Mouse (Mus musculus) forebrain, embryonic 16.5 days (tissue): ENCODE results near the gene Rab3d. TPM values are rescaled to one million over a fixed set of nuclear protein-coding genes. Genes with fewer than 3 reads are reported as not detected.

Experiments used
- ATAC-seq: fragments of 200-750 bp; cut with Nextera tagmentation; 2 replicates; pipeline ENCODE4 v1.8.0; 2017; ENCODE audit warnings: mild to moderate bottlenecking, moderate library complexity
- H3K27ac ChIP-seq: fragments of 300-500 bp; sonication (generic); 2 replicates; pipeline ENCODE4 v1.5.1; 2014; ENCODE audit warnings: low read length, control low read depth
- H3K27me3 ChIP-seq: fragments of 300-500 bp; sonication (generic); replicated peaks from 2 replicates; pipeline ENCODE4 v1.6.1; 2014; ENCODE audit warnings: low read length; ENCODE audit not compliant: control insufficient read depth, insufficient read depth
- H3K36me3 ChIP-seq: fragments of 300-500 bp; sonication (generic); 2 replicates; pipeline ENCODE4 v1.6.1; 2014; ENCODE audit not compliant: control insufficient read depth, insufficient read depth
- H3K4me1 ChIP-seq: fragments of 300-500 bp; sonication (generic); replicated peaks from 2 replicates; pipeline ENCODE4 v1.6.1; 2014; ENCODE audit warnings: low read length; ENCODE audit not compliant: control insufficient read depth, insufficient read depth
- H3K4me2 ChIP-seq: fragments of 300-500 bp; sonication (generic); 2 replicates; pipeline ENCODE4 v1.6.1; 2014; ENCODE audit warnings: mild to moderate bottlenecking, low read length, control low read depth
- H3K4me3 ChIP-seq: fragments of 300-500 bp; sonication (generic); replicated peaks from 2 replicates; pipeline ENCODE4 v1.5.1; 2014; ENCODE audit warnings: mild to moderate bottlenecking, low read length, control low read depth
- H3K9ac ChIP-seq: fragments of 300-500 bp; sonication (generic); replicated peaks from 2 replicates; pipeline ENCODE4 v1.6.1; 2014; ENCODE audit warnings: low read depth, low read length, control low read depth
- H3K9me3 ChIP-seq: fragments of 300-500 bp; sonication (generic); 2 replicates; pipeline ENCODE4 v1.6.1; 2016; ENCODE audit warnings: low read length; ENCODE audit not compliant: control insufficient read depth
- WGBS: fragments of 180-500 bp; shearing (Covaris S2); extraction: QIAGEN DNeasy Blood & Tissue Kit; methylation state at CpG from one replicate; pipeline ENCODE4 v1.1.7; 2014; 5-methylcytosine and 5-hydroxymethylcytosine counted together
- polyA plus RNA-seq: library from polyadenylated mRNA; unstranded; fragments of >200 nt; fragmentation: Nextera tagmentation; extraction: Ambion mirVana; gene quantifications from 2 replicates; pipeline ENCODE4 v1.2.1, GENCODE M21; 2015

Gene Rab3d
- polyA plus RNA-seq, 1 experiment from 2014 or later, result 37.4 TPM

DNA sequence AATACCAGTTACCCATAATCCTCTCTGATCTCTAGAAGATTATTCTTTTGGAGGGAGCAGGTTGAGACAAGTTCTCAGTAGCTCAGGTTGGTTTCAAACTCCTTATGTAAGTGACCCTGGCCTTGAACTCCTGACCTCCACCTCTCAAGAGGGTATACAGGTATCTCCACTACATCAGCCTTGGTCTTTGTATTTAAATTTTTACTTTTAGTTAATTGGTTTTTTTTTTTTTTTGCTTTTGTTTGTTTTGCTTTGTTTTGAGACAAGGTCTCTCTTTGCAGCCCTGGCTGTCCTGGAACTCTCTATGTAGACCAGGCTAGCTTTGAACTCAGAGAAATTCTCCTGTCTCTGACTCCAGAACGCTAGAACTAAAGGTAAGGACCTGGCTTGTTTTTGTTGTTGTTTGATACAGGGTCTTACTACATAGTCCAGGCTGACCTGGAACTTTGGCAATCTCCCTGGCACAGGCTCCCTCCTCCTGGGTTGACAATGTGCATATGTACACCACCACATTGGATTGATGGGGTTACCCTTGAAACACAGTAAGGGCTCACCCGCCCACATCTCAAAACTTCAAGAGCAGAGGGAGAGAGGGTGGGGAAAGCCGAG, 5.6 kb upstream of the Rab3d start:
- H3K4me2 ChIP-seq, result no peak overlapping the region

DNA sequence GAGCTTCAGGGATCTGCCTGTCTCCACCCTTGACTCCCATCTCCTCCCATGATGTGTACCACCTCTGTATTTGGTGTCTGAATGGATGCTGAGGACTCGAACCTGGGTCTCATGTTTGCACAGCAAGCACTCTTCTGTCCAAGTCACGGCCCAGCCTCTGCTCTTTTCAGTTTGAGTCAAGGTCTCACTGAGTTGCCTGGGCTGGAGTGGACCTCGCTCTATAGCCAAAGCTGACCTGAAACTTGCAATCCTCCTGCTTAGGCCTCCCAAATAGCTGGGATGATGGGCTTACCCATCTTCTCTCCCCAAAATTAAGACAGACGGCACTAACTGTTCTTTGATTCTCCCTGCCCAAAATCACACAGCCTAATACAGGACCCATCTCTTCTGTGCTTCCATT, 5.0 kb upstream of the Rab3d start:
- Histone ChIP-seq H3K4me3 (no peak overlapping the region), H3K4me2 (no peak overlapping the region), H3K9me3 (no peaks in the 10 kb centered on the region), H3K27ac (no peak overlapping the region), H3K9ac (no peak overlapping the region), H3K4me1 (peaks cover 17% of the 10 kb centered on the region), H3K27me3 (no peaks in the 10 kb centered on the region), H3K36me3 (no peaks in the 10 kb centered on the region)
- no peak for ATAC-seq
- WGBS, result 81% methylated on average over 4 of the region's 4 CpGs

More for the DNA sequence above, 5.6 kb upstream of the Rab3d start:
- Histone ChIP-seq H3K4me1 (peaks cover 14% of the 10 kb centered on the region), H3K9me3 (no peaks in the 10 kb centered on the region), H3K27ac (no peak overlapping the region), H3K36me3 (no peaks in the 10 kb centered on the region), H3K9ac (no peak overlapping the region), H3K27me3 (no peaks in the 10 kb centered on the region), H3K4me3 (no peak overlapping the region)
- no peak for ATAC-seq
- 72% methylated on average over 3 of the region's 3 CpGs for WGBS

DNA sequence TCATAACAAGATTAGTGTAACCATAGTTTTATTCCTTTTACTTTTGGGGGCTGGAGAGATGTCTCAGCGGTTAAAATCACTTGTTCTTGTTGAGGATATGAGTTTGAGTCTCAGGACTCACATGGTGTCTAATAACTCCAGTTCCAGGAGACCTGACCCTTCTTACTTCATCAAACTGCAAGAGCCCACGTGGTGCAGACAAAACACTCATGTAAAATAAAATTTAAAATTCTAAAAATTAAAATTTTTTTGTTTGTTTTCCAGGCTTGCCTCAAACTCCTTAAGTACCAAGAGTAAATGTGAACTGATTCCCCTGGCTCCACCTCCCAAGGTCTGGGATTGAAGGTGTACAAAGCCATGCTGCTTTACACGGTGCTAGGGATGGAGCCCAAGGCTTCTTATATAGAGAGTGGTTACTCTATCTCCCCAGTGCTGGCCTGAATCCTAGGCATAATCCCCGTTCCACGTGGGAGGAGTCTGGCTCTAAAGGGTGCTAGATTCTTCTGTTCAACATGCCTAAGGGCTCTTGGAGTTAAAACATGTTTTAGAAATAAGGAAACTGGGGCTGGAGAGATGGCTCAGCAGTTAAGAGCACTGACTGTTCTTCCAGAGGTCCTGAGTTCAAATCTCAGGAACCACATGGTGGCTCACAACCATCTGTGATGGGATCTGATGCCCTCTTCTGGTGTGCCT, 846 bp upstream of the Rab3d start:
- no peaks in the 10 kb centered on the region for H3K27me3 ChIP-seq

DNA sequence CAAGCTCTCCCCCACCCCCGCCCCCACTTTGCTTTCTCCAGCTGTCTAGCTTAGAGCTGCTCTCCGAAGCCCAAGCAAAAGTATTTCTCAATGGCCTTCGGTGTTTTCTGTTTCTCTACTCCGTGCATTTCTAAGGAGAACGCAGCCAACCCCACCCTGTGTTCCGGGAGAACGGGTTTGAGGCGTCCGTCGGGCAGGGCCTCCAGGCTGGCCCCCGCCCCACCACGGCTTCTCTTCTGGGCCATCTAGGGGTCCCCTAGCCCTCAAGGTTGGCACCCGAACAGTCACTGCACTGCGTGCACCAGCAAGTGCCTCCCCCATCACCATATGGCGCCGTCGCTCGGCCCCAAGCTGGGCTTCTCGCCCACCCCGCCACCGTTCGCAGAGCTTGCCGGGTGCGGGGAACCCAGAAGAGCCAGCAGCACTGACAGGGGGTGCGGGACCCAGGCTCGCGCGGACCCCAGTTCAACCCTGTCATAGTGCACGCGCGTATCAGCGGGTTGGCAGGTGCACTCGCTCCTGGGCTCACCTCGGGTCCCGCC, 428 bp downstream of the Rab3d start:
- ATAC-seq, result peak; percentile 86
- Histone ChIP-seq H3K9ac (peak overlapping the region; percentile 79), H3K27ac (peak overlapping the region; percentile 91), H3K36me3 (0 out of 2 replicates have a peak, but pooled peaks cover 2% of the 10 kb centered on the region), H3K4me2 (peak overlapping the region; percentile 81), H3K27me3 (no peaks in the 10 kb centered on the region), H3K4me3 (peak overlapping the region; percentile 57), H3K4me1 (peaks cover 11% of the 10 kb centered on the region), H3K9me3 (no peaks in the 10 kb centered on the region)
- 1% methylated on average over 35 of the region's 35 CpGs for WGBS

More for the DNA sequence above, 846 bp upstream of the Rab3d start:
- Histone ChIP-seq H3K9me3 (no peaks in the 10 kb centered on the region), H3K4me1 (peaks cover 11% of the 10 kb centered on the region), H3K4me3 (peak overlapping the region; percentile 57), H3K9ac (no peak overlapping the region), H3K27ac (peak overlapping the region; percentile 91; the same call in 1 of the 2 replicates), H3K36me3 (no peaks in the 10 kb centered on the region), H3K4me2 (peak overlapping the region; percentile 81)
- WGBS, result 19% methylated on average over 5 of the region's 5 CpGs
- ATAC-seq, result no peak

DNA sequence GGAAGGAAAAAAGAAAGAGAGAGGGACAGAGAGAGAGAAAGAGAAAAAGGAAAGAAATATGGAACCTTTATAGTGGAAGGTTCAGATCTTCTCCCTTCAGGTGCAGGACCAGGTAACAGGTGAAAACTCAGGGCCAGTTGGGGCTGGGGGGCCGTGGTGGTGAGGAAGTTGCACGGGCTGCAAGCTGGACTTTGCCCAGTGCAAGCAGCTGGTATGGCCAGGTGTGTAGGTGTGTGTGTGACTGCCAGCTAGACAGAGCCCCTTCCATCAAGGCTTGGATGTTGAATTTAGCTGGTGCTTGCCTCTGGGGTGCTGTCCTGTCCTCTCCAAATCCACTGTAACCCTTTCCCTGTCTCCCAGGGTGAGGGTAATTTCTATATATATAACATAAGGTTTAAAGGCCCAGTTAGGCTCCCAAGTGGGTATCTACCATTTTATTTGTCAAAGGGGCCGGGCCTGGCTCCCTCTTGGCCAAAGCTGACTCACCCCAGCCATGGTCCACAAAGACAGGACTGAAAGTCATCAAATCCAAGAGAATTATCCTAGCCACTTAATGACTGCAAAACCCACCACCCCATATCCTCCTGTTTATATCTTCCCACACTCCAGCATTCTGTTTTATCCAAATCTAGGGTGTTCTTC, 1.0 kb downstream of the Rab3d start:
- H3K27ac ChIP-seq, result peak overlapping the region; percentile 91
- ATAC-seq, result no peak
- H3K9me3 ChIP-seq, result no peaks in the 10 kb centered on the region

DNA sequence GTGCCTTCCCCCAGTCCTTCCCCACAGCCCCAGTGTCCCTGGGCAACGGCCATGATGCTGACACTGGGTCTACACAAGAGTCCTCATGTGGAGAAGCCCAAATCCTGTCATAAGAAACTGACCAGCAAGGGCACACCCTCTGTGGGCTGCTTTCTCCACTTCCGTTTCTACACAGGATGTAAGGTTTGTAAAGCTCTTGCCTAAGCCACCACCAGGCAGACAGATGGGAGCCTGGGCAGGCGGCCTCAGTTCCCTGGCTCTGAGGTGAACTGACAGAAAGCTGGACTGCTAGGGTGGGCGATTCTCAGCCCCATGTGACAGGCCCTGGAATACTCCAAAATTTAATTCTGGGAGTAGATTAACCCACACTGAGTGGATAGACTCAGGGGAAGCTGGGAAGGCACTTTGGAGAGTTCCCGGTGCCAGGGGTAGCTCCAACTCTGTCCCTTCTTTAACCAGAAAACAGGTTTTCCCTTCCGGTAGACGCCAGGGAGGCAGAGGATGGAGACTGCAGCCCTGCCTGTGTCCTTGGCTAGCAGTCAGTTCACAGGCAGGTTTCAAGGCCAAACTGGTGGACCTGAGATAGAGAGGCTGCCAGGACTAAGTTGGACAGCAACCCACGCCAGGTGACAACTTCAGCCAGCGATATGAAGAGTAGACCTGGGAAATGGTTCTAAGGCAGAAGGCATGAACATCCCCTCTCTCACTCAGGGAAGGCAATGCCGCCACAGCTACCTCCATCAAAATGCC, 8.3 kb downstream of the Rab3d start:
- H3K4me1 ChIP-seq, result no peaks in the 10 kb centered on the region
- no peak overlapping the region for H3K4me3 ChIP-seq
- no peak for ATAC-seq
- H3K4me2 ChIP-seq, result no peak overlapping the region
- H3K36me3 ChIP-seq, result 0 out of 2 replicates have a peak, but pooled peaks cover 4% of the 10 kb centered on the region
- no peaks in the 10 kb centered on the region for H3K9me3 ChIP-seq
- H3K9ac ChIP-seq, result no peak overlapping the region
- WGBS, result 85% methylated on average over 10 of the region's 10 CpGs
- no peaks in the 10 kb centered on the region for H3K27me3 ChIP-seq
- no peak overlapping the region for H3K27ac ChIP-seq

More for the DNA sequence above, 1.0 kb downstream of the Rab3d start:
- H3K27me3 ChIP-seq, result no peaks in the 10 kb centered on the region
- WGBS, result 63% methylated on average over 3 of the region's 3 CpGs
- H3K4me3 ChIP-seq, result peak overlapping the region; percentile 57
- H3K4me2 ChIP-seq, result peak overlapping the region; percentile 81
- 0 out of 2 replicates have a peak, but pooled peaks cover 2% of the 10 kb centered on the region for H3K36me3 ChIP-seq
- H3K9ac ChIP-seq, result peak overlapping the region; percentile 79
- H3K4me1 ChIP-seq, result peaks cover 11% of the 10 kb centered on the region

DNA sequence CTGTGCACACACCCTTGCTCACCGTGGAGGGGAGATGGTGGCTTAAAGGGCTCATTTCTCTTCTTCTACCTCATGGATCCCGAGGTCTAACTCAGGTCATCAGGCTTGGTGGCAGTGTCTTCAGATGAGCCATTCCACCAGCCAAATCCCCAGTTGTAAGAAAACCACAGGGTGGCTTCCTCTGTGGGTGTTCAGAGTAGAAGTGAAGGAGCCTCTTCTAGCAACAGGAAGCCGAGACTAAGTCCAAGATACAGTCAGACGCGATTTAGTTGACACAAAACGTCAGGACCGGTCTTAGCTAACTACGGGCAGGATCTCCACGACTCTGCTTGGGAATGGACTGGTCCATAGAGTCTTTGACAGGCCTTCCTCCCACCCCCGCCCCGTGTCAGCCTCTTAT, 9.8 kb downstream of the Rab3d start:
- no peak overlapping the region for H3K9ac ChIP-seq
- no peaks in the 10 kb centered on the region for H3K27me3 ChIP-seq
- H3K4me2 ChIP-seq, result no peak overlapping the region
- H3K36me3 ChIP-seq, result 0 out of 2 replicates have a peak, but pooled peaks cover 2% of the 10 kb centered on the region
- 78% methylated on average over 11 of the region's 11 CpGs for WGBS
- no peak overlapping the region for H3K4me3 ChIP-seq
- ATAC-seq, result no peak
- H3K4me1 ChIP-seq, result no peaks in the 10 kb centered on the region
- H3K27ac ChIP-seq, result no peak overlapping the region
- no peaks in the 10 kb centered on the region for H3K9me3 ChIP-seq

DNA sequence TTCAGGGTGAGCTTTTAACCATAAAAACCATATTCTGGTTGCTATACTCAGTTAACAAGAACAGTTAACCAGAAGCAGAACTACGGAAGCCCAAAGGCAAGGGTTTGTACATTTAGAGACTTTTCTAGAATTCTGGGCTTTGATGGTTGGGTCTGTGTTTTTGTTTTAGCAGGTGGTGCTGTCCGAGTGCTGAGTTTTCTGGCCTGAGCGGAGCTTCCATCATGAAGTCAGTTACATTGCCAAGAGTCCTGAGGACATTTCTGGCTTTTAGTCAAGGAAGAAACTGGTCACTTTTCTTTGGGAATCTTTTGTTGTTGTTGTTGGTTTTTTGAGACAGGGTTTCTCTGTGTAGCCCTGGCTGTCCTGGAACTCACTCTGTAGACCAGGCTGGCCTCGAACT, 14.0 kb downstream of the Rab3d start:
- H3K4me2 ChIP-seq, result no peak overlapping the region
- H3K4me1 ChIP-seq, result 0 out of 2 replicates have a peak, but pooled peaks cover 4% of the 10 kb centered on the region
- no peak overlapping the region for H3K27ac ChIP-seq
- no peak overlapping the region for H3K4me3 ChIP-seq
- no peak overlapping the region for H3K9ac ChIP-seq
- peaks cover 12% of the 10 kb centered on the region for H3K27me3 ChIP-seq
- no peaks in the 10 kb centered on the region for H3K9me3 ChIP-seq
- WGBS, result 88% methylated on average over 4 of the region's 4 CpGs
- no peaks in the 10 kb centered on the region for H3K36me3 ChIP-seq
- no peak for ATAC-seq
